Mouse (Mus musculus): ENCODE measurements around the gene Atp9a. TPM values are rescaled to one million over a fixed set of nuclear protein-coding genes. Genes with fewer than 3 reads are reported as not detected.

The Atp9a gene
- polyA plus RNA-seq, 1 experiment from 2014 or later = 4.0 TPM

- Histone ChIP-seq H3K36me3 (ENCODE audit: control insufficient read depth, insufficient read depth) (no peaks in the 10 kb centered on the region), H3K9me3 (replicated peaks; ENCODE audit: control insufficient read depth, low read length) (no peaks in the 10 kb centered on the region), H3K4me2 (ENCODE audit: low read depth, low read length) (peak overlapping the region; percentile 34; the same call in 1 of the 2 replicates), H3K9ac (ENCODE audit: low read depth, low read length) (peak overlapping the region; percentile 50), H3K27ac (ENCODE audit: low read length) (peak overlapping the region; percentile 81), H3K4me3 (ENCODE audit: low read depth, low read length) (peak overlapping the region; percentile 56), H3K27me3 (ENCODE audit: control insufficient read depth, insufficient read depth, low read depth, low read length) (peaks cover 52% of the 10 kb centered on the region), H3K4me1 (ENCODE audit: control insufficient read depth, low read depth, low read length) (no peaks in the 10 kb centered on the region)
- ATAC-seq (ENCODE audit: low read depth) = peak; percentile 75
- under 1% methylated on average over 44 of the region's 52 CpGs for WGBS (ENCODE audit: insufficient replicate concordance)
These were observed 24.5 kb upstream of the Atp9a start for GRCm38 (mm10) chr2:168766538-168767361.

- Histone ChIP-seq H3K9me3 (replicated peaks; ENCODE audit: control insufficient read depth, low read length) (no peaks in the 10 kb centered on the region), H3K4me2 (ENCODE audit: low read depth, low read length) (peak overlapping the region; percentile 34), H3K9ac (ENCODE audit: low read depth, low read length) (peak overlapping the region; percentile 50), H3K27ac (ENCODE audit: low read length) (peak overlapping the region; percentile 81), H3K27me3 (ENCODE audit: control insufficient read depth, insufficient read depth, low read depth, low read length) (peaks cover 52% of the 10 kb centered on the region), H3K4me1 (ENCODE audit: control insufficient read depth, low read depth, low read length) (no peaks in the 10 kb centered on the region), H3K36me3 (ENCODE audit: control insufficient read depth, insufficient read depth) (no peaks in the 10 kb centered on the region), H3K4me3 (ENCODE audit: low read depth, low read length) (peak overlapping the region; percentile 56)
- WGBS (ENCODE audit: insufficient replicate concordance) = under 1% methylated on average over 64 of the region's 65 CpGs
- ATAC-seq (ENCODE audit: low read depth) = peak; percentile 19; the same call in 1 of the 2 replicates
These were observed 23.7 kb upstream of the Atp9a start for GRCm38 (mm10) chr2:168765696-168766537.

GRCm38 (mm10) chr2:168765065-168765681, 23.0 kb upstream of the Atp9a start:
- peaks cover 52% of the 10 kb centered on the region for H3K27me3 ChIP-seq (ENCODE audit: control insufficient read depth, insufficient read depth, low read depth, low read length)
- H3K9me3 ChIP-seq (replicated peaks; ENCODE audit: control insufficient read depth, low read length) = no peaks in the 10 kb centered on the region
- H3K36me3 ChIP-seq (ENCODE audit: control insufficient read depth, insufficient read depth) = no peaks in the 10 kb centered on the region
- peak overlapping the region; percentile 56 for H3K4me3 ChIP-seq (ENCODE audit: low read depth, low read length)
- H3K27ac ChIP-seq (ENCODE audit: low read length) = no peak overlapping the region
- peak overlapping the region; percentile 34 for H3K4me2 ChIP-seq (ENCODE audit: low read depth, low read length)
- H3K4me1 ChIP-seq (ENCODE audit: control insufficient read depth, low read depth, low read length) = no peaks in the 10 kb centered on the region
- no peak overlapping the region for H3K9ac ChIP-seq (ENCODE audit: low read depth, low read length)
- WGBS (ENCODE audit: insufficient replicate concordance) = under 1% methylated on average over 32 of the region's 32 CpGs
- ATAC-seq (ENCODE audit: low read depth) = peak; percentile 65

GRCm38 (mm10) chr2:168764460-168764867, 22.3 kb upstream of the Atp9a start:
- H3K36me3 ChIP-seq (ENCODE audit: control insufficient read depth, insufficient read depth) = no peaks in the 10 kb centered on the region
- no peak for ATAC-seq (ENCODE audit: low read depth)
- no peak overlapping the region for H3K27ac ChIP-seq (ENCODE audit: low read length)
- H3K27me3 ChIP-seq (ENCODE audit: control insufficient read depth, insufficient read depth, low read depth, low read length) = peaks cover 52% of the 10 kb centered on the region
- WGBS (ENCODE audit: insufficient replicate concordance) = 18% methylated on average over 9 of the region's 9 CpGs
- H3K9me3 ChIP-seq (replicated peaks; ENCODE audit: control insufficient read depth, low read length) = no peaks in the 10 kb centered on the region
- no peak overlapping the region for H3K4me2 ChIP-seq (ENCODE audit: low read depth, low read length)
- no peaks in the 10 kb centered on the region for H3K4me1 ChIP-seq (ENCODE audit: control insufficient read depth, low read depth, low read length)
- no peak overlapping the region for H3K9ac ChIP-seq (ENCODE audit: low read depth, low read length)
- no peak overlapping the region for H3K4me3 ChIP-seq (ENCODE audit: low read depth, low read length)

GRCm38 (mm10) chr2:168763785-168764184, 21.6 kb upstream of the Atp9a start:
- Histone ChIP-seq H3K36me3 (ENCODE audit: control insufficient read depth, insufficient read depth) (no peaks in the 10 kb centered on the region), H3K9me3 (replicated peaks; ENCODE audit: control insufficient read depth, low read length) (no peaks in the 10 kb centered on the region), H3K9ac (ENCODE audit: low read depth, low read length) (no peak overlapping the region), H3K27ac (ENCODE audit: low read length) (no peak overlapping the region), H3K4me2 (ENCODE audit: low read depth, low read length) (no peak overlapping the region), H3K27me3 (ENCODE audit: control insufficient read depth, insufficient read depth, low read depth, low read length) (peaks cover 52% of the 10 kb centered on the region), H3K4me3 (ENCODE audit: low read depth, low read length) (no peak overlapping the region), H3K4me1 (ENCODE audit: control insufficient read depth, low read depth, low read length) (no peaks in the 10 kb centered on the region)
- no peak for ATAC-seq (ENCODE audit: low read depth)
- WGBS (ENCODE audit: insufficient replicate concordance) = 19% methylated on average over 7 of the region's 7 CpGs

- no peaks in the 10 kb centered on the region for H3K36me3 ChIP-seq (ENCODE audit: control insufficient read depth, insufficient read depth)
- no peak overlapping the region for H3K4me3 ChIP-seq (ENCODE audit: low read depth, low read length)
- peaks cover 43% of the 10 kb centered on the region for H3K27me3 ChIP-seq (ENCODE audit: control insufficient read depth, insufficient read depth, low read depth, low read length)
- H3K27ac ChIP-seq (ENCODE audit: low read length) = no peak overlapping the region
- no peak for ATAC-seq (ENCODE audit: low read depth)
- H3K4me1 ChIP-seq (ENCODE audit: control insufficient read depth, low read depth, low read length) = no peaks in the 10 kb centered on the region
- no peak overlapping the region for H3K4me2 ChIP-seq (ENCODE audit: low read depth, low read length)
- no peaks in the 10 kb centered on the region for H3K9me3 ChIP-seq (replicated peaks; ENCODE audit: control insufficient read depth, low read length)
- H3K9ac ChIP-seq (ENCODE audit: low read depth, low read length) = no peak overlapping the region
- 13% methylated on average over 12 of the region's 12 CpGs for WGBS (ENCODE audit: insufficient replicate concordance)
These were observed 20.2 kb upstream of the Atp9a start for GRCm38 (mm10) chr2:168762411-168762815.

GRCm38 (mm10) chr2:168761954-168762353, 19.7 kb upstream of the Atp9a start:
- Histone ChIP-seq H3K36me3 (ENCODE audit: control insufficient read depth, insufficient read depth) (no peaks in the 10 kb centered on the region), H3K4me3 (ENCODE audit: low read depth, low read length) (no peak overlapping the region), H3K9ac (ENCODE audit: low read depth, low read length) (no peak overlapping the region), H3K27ac (ENCODE audit: low read length) (no peak overlapping the region), H3K4me2 (ENCODE audit: low read depth, low read length) (no peak overlapping the region), H3K9me3 (replicated peaks; ENCODE audit: control insufficient read depth, low read length) (no peaks in the 10 kb centered on the region), H3K27me3 (ENCODE audit: control insufficient read depth, insufficient read depth, low read depth, low read length) (peaks cover 38% of the 10 kb centered on the region), H3K4me1 (ENCODE audit: control insufficient read depth, low read depth, low read length) (no peaks in the 10 kb centered on the region)
- WGBS (ENCODE audit: insufficient replicate concordance) = 20% methylated on average over 4 of the region's 4 CpGs
- ATAC-seq (ENCODE audit: low read depth) = no peak

GRCm38 (mm10) chr2:168761141-168761540, 18.9 kb upstream of the Atp9a start:
- H3K36me3 ChIP-seq (ENCODE audit: control insufficient read depth, insufficient read depth) = no peaks in the 10 kb centered on the region
- no peak overlapping the region for H3K27ac ChIP-seq (ENCODE audit: low read length)
- H3K4me1 ChIP-seq (ENCODE audit: control insufficient read depth, low read depth, low read length) = no peaks in the 10 kb centered on the region
- H3K9me3 ChIP-seq (replicated peaks; ENCODE audit: control insufficient read depth, low read length) = no peaks in the 10 kb centered on the region
- no peak overlapping the region for H3K4me2 ChIP-seq (ENCODE audit: low read depth, low read length)
- WGBS (ENCODE audit: insufficient replicate concordance) = 57% methylated on average over 9 of the region's 9 CpGs
- peaks cover 30% of the 10 kb centered on the region for H3K27me3 ChIP-seq (ENCODE audit: control insufficient read depth, insufficient read depth, low read depth, low read length)
- no peak for ATAC-seq (ENCODE audit: low read depth)
- no peak overlapping the region for H3K4me3 ChIP-seq (ENCODE audit: low read depth, low read length)
- no peak overlapping the region for H3K9ac ChIP-seq (ENCODE audit: low read depth, low read length)

Data from liver, embryonic 16.5 days (tissue).